Mouse (Mus musculus): Measurements from ENCODE around the gene Preb.

DNA sequence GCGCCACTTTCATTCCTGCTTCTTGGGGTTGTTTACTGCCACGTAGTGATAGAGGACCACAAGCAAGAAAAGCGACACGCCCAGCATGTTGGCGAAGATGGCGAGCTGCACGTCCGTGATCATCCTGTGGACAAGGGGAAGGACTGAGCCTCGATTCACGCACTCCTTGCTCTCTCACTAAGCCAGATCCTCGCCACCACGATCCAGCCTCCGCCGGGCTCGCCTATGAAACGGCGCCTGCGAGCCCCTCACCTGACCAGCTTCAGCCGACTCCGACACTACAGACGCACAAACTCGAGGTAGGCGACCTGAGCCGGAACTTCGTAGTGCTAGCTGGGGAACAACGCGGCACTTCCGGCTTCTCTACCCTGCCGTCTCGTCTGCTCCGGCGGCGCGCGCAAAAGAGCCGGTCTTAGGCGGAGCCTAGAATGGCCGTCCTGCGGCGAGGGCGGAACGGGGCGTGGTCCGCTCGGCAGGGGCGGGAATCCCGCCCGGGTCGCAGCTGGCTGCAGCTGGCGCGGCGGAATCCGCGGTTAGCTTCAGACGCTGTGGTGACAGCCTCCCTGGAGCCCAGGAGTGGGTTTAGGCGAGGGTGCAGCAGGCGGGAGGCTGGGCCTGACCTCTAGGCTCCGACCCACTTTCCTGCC, 52.6 kb downstream of the Preb start, which contains the start of gene Ost4:
- TF ChIP-seq CTCF (IDR thresholded peaks at IDR 0.05; ENCODE audit: low read depth) = 0 out of 2 replicates have a peak, but pooled peaks have one; percentile 5
- no peak for TF ChIP-seq EP300 (optimal IDR thresholded peaks at IDR 0.05)
